Mouse (Mus musculus): ENCODE data around the gene Atoh1. TPM values are rescaled to one million over a fixed set of nuclear protein-coding genes. Genes with fewer than 3 reads are reported as not detected.

Gene Atoh1
- polyA plus RNA-seq, 1 experiment from 2014 or later, result 18.3 TPM

GRCm38 (mm10) chr6:64731621-64732320, 2.8 kb downstream of the Atoh1 start:
- Histone ChIP-seq H3K9ac (no peak overlapping the region), H3K27me3 (peaks cover 88% of the 10 kb centered on the region), H3K27ac (no peak overlapping the region), H3K9me3 (replicated peaks) (no peaks in the 10 kb centered on the region), H3K36me3 (no peaks in the 10 kb centered on the region), H3K4me1 (peaks cover 39% of the 10 kb centered on the region), H3K4me3 (no peak overlapping the region), H3K4me2 (replicated peaks) (no peak overlapping the region)
- no peak for ATAC-seq (ENCODE audit: low FRiP score)
- 3% methylated on average over 8 of the region's 8 CpGs for WGBS

- no peak overlapping the region for H3K4me2 ChIP-seq (replicated peaks)
- H3K27me3 ChIP-seq, result peaks cover 76% of the 10 kb centered on the region
- H3K4me1 ChIP-seq, result peaks cover 32% of the 10 kb centered on the region
- H3K36me3 ChIP-seq, result no peaks in the 10 kb centered on the region
- WGBS, result 1% methylated on average over 4 of the region's 4 CpGs
- no peak overlapping the region for H3K9ac ChIP-seq
- H3K27ac ChIP-seq, result no peak overlapping the region
- ATAC-seq (ENCODE audit: low FRiP score), result no peak
- H3K4me3 ChIP-seq, result no peak overlapping the region
- H3K9me3 ChIP-seq (replicated peaks), result no peaks in the 10 kb centered on the region
These were observed 4.4 kb downstream of the Atoh1 start for GRCm38 (mm10) chr6:64733311-64733710.

- H3K36me3 ChIP-seq, result no peaks in the 10 kb centered on the region
- no peaks in the 10 kb centered on the region for H3K9me3 ChIP-seq (replicated peaks)
- H3K4me3 ChIP-seq, result peak overlapping the region; percentile 51
- H3K9ac ChIP-seq, result peak overlapping the region; percentile 51
- peaks cover 19% of the 10 kb centered on the region for H3K4me1 ChIP-seq
- 0 out of 2 replicates have a peak overlapping the region, but pooled peaks have one; percentile 23 for H3K27ac ChIP-seq
- peaks cover 68% of the 10 kb centered on the region for H3K27me3 ChIP-seq
- peak; percentile 90 for ATAC-seq (ENCODE audit: low FRiP score)
- H3K4me2 ChIP-seq (replicated peaks), result peak overlapping the region; percentile 94
- 1% methylated on average over 54 of the region's 54 CpGs for WGBS
These were observed 5.8 kb downstream of the Atoh1 start for GRCm38 (mm10) chr6:64734441-64735320.

- no peaks in the 10 kb centered on the region for H3K36me3 ChIP-seq
- H3K27ac ChIP-seq, result no peak overlapping the region
- ATAC-seq (ENCODE audit: low FRiP score), result no peak
- 80% methylated on average over 4 of the region's 4 CpGs for WGBS
- H3K27me3 ChIP-seq, result peaks cover 57% of the 10 kb centered on the region
- no peak overlapping the region for H3K9ac ChIP-seq
- peaks cover 12% of the 10 kb centered on the region; the same call in 1 of the 2 replicates for H3K4me1 ChIP-seq
- H3K4me2 ChIP-seq (replicated peaks), result no peak overlapping the region
- no peaks in the 10 kb centered on the region for H3K9me3 ChIP-seq (replicated peaks)
- no peak overlapping the region for H3K4me3 ChIP-seq
These were observed 7.4 kb downstream of the Atoh1 start for GRCm38 (mm10) chr6:64736317-64736716.

GRCm38 (mm10) chr6:64742915-64743489, 14.1 kb downstream of the Atoh1 start:
- no peaks in the 10 kb centered on the region for H3K4me1 ChIP-seq
- H3K36me3 ChIP-seq, result no peaks in the 10 kb centered on the region
- no peaks in the 10 kb centered on the region for H3K9me3 ChIP-seq (replicated peaks)
- WGBS, result 80% methylated on average over 2 of the region's 2 CpGs
- ATAC-seq (ENCODE audit: low FRiP score), result no peak
- H3K27ac ChIP-seq, result no peak overlapping the region
- H3K4me2 ChIP-seq (replicated peaks), result no peak overlapping the region
- H3K27me3 ChIP-seq, result peaks cover 7% of the 10 kb centered on the region; the same call in 1 of the 2 replicates
- no peak overlapping the region for H3K4me3 ChIP-seq
- no peak overlapping the region for H3K9ac ChIP-seq

GRCm38 (mm10) chr6:64754515-64754914, 25.6 kb downstream of the Atoh1 start:
- Histone ChIP-seq H3K36me3 (no peaks in the 10 kb centered on the region), H3K27me3 (no peaks in the 10 kb centered on the region), H3K27ac (no peak overlapping the region), H3K4me3 (no peak overlapping the region), H3K4me2 (replicated peaks) (no peak overlapping the region), H3K9ac (no peak overlapping the region), H3K9me3 (replicated peaks) (no peaks in the 10 kb centered on the region), H3K4me1 (no peaks in the 10 kb centered on the region)
- ATAC-seq (ENCODE audit: low FRiP score), result no peak
- 87% methylated on average over 2 of the region's 2 CpGs for WGBS

- WGBS, result 43% methylated on average over 8 of the region's 8 CpGs
- Histone ChIP-seq H3K9me3 (replicated peaks) (no peaks in the 10 kb centered on the region), H3K9ac (no peak overlapping the region), H3K4me1 (no peaks in the 10 kb centered on the region), H3K36me3 (no peaks in the 10 kb centered on the region), H3K27ac (no peak overlapping the region), H3K27me3 (no peaks in the 10 kb centered on the region), H3K4me2 (replicated peaks) (no peak overlapping the region), H3K4me3 (no peak overlapping the region)
- ATAC-seq (ENCODE audit: low FRiP score), result no peak
These were observed 35.0 kb downstream of the Atoh1 start for GRCm38 (mm10) chr6:64763901-64764300.

GRCm38 (mm10) chr6:64773430-64773829, 44.5 kb downstream of the Atoh1 start:
- Histone ChIP-seq H3K9ac (no peak overlapping the region), H3K27me3 (no peaks in the 10 kb centered on the region), H3K4me3 (no peak overlapping the region), H3K4me1 (peaks cover 3% of the 10 kb centered on the region; the same call in 1 of the 2 replicates), H3K27ac (no peak overlapping the region; the same call in 1 of the 2 replicates), H3K9me3 (replicated peaks) (no peaks in the 10 kb centered on the region), H3K36me3 (no peaks in the 10 kb centered on the region), H3K4me2 (replicated peaks) (peak overlapping the region; percentile 30)
- no peak for ATAC-seq (ENCODE audit: low FRiP score)
- WGBS, result 5% methylated on average over 7 of the region's 7 CpGs

Data from hindbrain, embryonic 12.5 days (tissue).